Mouse (Mus musculus): Measurements from ENCODE around the gene Iqub.
A peak's percentile ranks its signal among the peaks of the same experiment; 100 is the strongest.

Iqub gene

DNA sequence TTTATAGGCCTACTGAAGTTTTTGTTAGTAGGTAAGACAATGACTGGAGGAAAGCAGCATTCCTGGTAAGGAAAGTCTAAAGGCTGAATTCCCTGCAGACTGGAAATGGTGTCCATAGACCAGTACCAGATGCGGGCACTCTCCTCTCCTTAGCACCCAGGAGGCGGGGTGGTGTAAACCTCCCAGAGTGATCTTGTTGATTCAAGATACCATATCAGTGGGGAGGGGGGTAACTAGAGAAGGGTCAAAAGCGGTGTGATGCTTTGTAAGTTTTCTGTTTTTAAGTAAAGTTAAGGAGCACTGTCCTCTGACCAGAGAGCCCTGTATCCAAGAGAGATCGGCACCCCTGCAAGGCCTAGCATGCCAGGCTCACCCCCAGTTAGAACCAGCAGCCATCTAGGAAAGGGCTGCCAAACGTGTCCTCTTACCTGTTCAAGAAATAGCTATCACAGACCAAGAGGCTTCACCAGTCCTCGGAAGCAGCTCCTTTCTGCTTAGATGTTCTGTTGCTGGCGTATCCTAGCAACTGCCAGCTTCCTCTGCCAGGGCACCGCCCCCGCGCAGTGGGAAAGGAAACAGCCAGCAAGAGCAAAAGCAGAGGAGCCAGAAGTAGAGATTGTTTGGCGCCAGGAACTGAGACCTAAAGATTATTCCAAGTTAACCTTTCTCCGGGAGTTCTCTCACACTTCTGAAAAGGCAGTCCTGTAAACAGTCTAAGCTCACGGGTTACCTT, at the start of gene Iqub:
Gene Iqub, minus strand, starts transcription at position 516 of the 733 bp plus-strand sequence.
- peak; percentile 60 for DNase-seq

- no peak for DNase-seq
Measured at GRCm38 (mm10) chr6:24564081-24564480, 49.2 kb upstream of the Iqub start.

- no peak for DNase-seq
Measured at GRCm38 (mm10) chr6:24555488-24555887, 40.6 kb upstream of the Iqub start.

DNA sequence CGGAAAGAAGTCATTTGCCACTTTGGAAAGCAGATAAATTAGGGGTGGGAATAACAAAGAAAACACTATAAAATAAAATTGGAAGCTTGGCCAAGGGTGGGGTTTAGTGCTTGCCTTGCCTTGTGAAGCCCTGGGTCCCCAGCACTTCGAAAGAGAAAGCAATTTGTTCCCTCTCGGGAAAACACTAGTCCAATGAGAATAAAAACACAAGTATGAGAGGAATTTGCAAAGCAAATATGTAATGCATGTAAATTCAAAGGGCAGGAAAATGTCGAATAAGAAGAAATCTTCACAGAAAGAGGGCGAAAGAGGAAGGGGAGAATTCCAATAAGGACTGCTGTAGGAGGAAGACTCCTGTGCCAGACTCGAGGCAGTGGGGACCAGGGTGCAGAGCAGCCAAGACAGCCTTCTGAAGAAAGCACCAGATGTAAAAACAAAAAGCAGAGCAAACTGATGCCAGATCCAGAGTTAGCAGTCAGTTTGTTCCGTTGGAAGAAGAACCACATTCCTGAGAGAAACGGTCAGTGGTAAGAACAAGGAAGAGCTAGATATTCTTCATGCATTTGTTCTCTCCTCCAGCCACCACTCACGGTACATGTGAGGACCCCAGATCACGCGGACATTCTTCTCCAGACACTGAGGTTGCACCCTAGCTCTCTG, 39.7 kb upstream of the Iqub start:
- DNase-seq: no peak

GRCm38 (mm10) chr6:24552046-24552445, 37.2 kb upstream of the Iqub start:
- no peak for DNase-seq

DNA sequence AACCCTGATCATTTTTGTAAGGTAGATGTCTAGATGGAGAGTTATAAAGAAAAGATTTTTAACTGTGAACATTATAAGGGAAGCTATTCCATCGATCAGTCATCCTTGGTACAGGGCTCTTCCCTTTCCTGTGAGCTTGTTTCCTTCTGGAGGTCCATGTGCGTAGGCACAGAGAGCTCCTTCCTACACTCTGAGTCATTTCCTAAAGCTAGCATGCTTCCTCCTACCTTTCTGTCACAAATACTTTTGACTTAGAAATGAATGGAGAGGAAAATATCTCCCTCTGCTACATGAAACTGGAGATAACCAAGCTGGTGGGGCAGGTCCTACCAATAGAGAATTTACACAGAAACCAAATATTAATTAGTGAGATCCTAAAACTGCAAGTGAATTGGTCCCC, 34.9 kb upstream of the Iqub start:
- DNase-seq: no peak

GRCm38 (mm10) chr6:24546716-24547420, 32.0 kb upstream of the Iqub start:
- no peak for DNase-seq

DNA sequence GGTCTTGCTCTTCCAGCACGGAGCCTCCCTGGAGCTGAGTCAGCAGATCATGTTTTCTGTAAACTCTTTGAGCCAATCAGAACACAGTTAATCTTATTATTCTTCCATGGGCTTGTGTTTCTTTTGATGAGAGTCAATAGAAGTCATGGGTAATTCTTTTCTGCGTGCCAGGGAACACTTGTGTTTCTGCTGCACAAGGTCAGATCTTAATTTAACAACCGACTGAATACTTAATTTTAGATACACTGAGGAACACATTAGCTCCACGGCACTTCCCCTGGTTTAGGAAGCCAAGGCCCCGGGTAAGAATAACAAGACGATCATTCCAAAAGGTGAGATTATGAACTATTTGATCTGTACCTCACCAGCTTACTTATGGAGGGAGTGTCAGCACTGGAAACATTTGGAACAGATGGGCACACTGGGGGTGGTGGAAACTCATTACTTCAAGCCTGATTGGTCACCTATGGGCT, 28.3 kb upstream of the Iqub start:
- no peak for DNase-seq

- no peak for DNase-seq
Measured at GRCm38 (mm10) chr6:24542393-24542792, 27.5 kb upstream of the Iqub start.

- DNase-seq: no peak
Measured at GRCm38 (mm10) chr6:24540106-24540505, 25.2 kb upstream of the Iqub start.

- no peak for DNase-seq
Measured at GRCm38 (mm10) chr6:24538435-24538834, 23.6 kb upstream of the Iqub start.

DNA sequence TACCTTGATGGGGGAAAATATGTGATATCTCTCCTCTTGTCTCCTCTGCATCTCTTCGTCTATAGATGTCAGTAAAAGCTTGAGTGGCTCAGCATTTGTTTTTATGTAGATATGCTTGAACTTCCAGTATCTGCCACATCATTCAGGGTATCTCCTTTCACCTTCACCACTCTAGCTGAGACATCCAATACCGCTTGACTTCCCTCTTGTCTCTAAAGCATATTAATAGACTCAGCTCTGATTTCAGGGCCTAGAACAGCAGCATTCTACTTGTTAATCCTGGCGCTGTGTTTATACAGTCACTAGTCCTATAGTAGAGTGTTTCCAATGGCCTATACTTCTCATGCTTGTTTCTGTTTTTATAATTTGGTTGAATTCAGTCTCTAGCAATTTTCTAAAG, 17.9 kb upstream of the Iqub start:
- DNase-seq: no peak

DNA sequence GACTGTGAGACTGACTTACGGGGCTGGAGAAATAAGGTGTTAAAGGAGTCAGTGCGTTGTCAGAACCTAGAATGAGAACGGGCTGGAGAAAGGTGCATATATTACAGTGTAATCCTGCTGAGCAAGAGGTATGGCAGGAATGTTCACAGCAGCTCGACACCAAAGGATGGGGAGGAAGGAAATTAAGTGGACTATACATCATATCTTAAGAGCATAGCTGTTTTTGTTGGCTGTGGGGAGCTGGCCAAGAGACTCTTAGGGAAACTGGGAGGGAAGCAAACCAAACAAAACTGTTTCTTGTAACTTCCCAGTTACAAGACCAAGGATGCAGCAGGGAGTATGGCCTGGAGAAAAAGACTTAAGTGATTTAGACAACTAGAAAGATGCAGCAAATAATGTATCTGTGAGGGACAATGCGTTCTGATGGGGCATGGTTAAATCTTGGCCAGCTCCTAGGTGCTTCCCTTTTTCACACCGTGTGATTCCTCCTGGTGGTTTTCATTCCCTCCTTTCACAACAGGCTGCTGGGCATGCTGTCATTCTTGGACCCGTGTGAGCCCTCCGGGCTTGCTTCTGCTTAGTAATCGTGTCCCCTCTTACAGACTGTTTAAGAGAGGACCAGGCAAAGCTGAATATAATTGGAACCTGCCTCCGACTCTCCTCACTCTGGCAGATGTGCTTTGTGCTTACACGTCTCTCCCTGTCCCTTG, 16.0 kb upstream of the Iqub start:
- no peak for DNase-seq

DNA sequence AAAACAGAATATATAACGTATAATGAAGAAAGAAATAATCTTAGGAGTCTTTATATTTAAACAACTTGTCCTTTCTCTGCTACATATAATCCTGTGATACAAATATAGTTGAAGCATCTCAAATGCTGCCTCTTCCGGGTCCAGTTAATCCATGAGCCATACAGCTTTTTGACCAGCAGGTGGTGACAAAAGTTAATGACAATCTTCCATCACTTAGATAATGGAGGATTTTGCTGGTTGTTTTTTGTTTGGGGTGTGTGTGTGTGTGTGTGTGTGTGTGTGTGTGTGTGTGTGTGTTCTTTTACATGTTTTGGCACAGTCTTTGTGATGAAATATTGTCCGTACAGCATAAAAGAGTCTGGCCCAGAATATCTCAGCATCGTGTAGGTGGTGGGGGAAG, 15.3 kb upstream of the Iqub start:
- DNase-seq: peak; percentile 60

DNA sequence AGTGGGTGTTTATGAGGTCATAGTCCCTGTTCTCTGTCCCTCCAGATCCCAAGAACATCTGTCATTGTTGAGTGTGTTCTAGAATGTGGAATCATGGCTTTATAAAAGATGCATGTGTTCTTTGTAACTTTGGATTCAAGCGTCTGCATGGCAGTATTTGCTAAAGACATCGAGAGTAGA, 13.1 kb upstream of the Iqub start, which contains the start of gene Asb15:
Gene Asb15, plus strand, starts transcription at position 81 of the 180 bp plus-strand sequence.
- DNase-seq: no peak

GRCm38 (mm10) chr6:24527155-24528063, 12.5 kb upstream of the Iqub start, which contains the start of gene Ndufa5:
TSS of gene Ndufa5 (minus strand) at chr6:24528013.
- DNase-seq: peak; percentile 92

GRCm38 (mm10) chr6:24525705-24526104, 10.8 kb upstream of the Iqub start:
- no peak for DNase-seq

DNA sequence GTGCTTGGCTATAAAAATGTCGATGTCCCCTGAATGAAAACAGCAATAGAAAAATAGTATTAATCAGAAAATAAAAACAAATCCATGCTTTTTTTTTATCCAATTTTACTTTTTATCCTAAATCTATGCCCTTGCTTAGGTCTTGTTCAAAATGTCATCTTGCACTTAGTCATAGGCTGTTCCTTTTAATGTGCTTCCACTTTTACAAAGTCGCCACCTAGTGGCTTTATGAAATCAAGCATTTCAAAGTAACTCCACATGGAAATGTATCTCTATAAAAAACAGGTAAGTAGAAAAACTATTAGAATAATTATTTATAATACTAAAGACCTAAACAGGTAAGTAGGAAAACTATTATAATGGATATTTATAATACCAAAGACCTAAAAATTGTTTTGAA, 1.3 kb upstream of the Iqub start:
- DNase-seq: no peak

GRCm38 (mm10) chr6:24504141-24504540, 10.7 kb downstream of the Iqub start:
- no peak for DNase-seq

GRCm38 (mm10) chr6:24490341-24490740, 24.5 kb downstream of the Iqub start:
- DNase-seq: no peak

GRCm38 (mm10) chr6:24486530-24486929, 28.3 kb downstream of the Iqub start:
- no peak for DNase-seq

GRCm38 (mm10) chr6:24470571-24471132, 44.2 kb downstream of the Iqub start:
- no peak for DNase-seq

All from lung, postnatal 14 days (tissue).